Mouse (Mus musculus) gastrocnemius, postnatal 25 days (tissue): ENCODE data around the gene Scd4. TPM values are rescaled to one million over a fixed set of nuclear protein-coding genes. Genes with fewer than 3 reads are reported as not detected.

Source experiments
- DNase-seq: peaks from one replicate; pipeline ENCODE4 v3.0.0; 2022
- long read RNA-seq, 2 experiments: library from polyadenylated mRNA; stranded (forward); transcript quantifications; one replicate each; pipeline ENCODE4 v2.0.0; 2021
- total RNA-seq, 2 experiments: library from RNA; stranded (reverse); gene quantifications; 1 replicate in 1 of 2; 2 replicates in 1 of 2; pipeline ENCODE4 v1.2.3; 2021

The Scd4 gene
- under 1 TPM; 0.15 to 0.16 TPM for total RNA-seq
- long read RNA-seq, experiment 1, result 0 reads
- long read RNA-seq, experiment 2, result 0 reads

GRCm38 (mm10) chr19:44332833-44333623, at the start of gene Scd4:
Scd4 (plus strand) TSS chr19:44333092.
- no peak for DNase-seq

DNA sequence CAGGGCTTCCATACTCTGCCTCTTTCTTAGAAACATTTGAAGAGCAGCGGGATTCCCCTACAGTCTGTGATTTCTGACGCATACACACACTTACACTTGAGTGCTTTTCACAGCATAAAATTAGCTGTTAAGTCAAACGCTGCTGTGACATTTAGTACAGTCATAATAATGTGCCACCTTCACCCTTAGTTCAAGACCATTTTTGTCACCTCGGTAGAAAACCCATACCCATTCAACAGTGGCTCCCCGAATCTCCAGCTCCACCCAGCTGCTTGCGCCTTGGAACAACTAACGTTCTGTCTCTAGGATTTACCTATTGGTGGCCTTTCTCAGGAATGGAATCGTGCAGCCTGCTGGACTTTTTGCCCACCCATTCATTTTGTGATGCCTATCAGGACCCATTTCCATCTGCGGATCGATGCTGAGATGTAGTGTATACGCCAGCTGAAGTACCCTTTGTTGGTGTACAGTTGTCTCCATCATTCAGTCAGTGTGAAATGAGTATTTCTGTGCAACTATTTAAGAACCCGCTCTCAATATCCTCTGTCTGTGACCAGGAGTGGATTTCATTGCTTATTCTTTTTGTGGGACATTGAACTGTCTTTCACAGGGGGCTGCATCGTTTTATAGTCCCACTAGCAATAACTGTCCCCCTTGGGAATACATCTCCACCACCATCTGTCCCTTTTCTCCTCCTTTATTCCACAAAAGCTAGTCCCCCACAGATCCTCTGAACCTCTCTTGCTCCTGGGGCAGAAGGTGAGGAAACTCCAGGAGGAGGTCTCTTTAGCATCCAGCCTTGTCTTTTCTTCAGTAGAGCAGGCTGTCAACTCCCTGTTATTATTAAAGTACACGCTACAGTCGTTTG, 49.5 kb upstream of the Scd4 start:
- DNase-seq, result no peak

DNA sequence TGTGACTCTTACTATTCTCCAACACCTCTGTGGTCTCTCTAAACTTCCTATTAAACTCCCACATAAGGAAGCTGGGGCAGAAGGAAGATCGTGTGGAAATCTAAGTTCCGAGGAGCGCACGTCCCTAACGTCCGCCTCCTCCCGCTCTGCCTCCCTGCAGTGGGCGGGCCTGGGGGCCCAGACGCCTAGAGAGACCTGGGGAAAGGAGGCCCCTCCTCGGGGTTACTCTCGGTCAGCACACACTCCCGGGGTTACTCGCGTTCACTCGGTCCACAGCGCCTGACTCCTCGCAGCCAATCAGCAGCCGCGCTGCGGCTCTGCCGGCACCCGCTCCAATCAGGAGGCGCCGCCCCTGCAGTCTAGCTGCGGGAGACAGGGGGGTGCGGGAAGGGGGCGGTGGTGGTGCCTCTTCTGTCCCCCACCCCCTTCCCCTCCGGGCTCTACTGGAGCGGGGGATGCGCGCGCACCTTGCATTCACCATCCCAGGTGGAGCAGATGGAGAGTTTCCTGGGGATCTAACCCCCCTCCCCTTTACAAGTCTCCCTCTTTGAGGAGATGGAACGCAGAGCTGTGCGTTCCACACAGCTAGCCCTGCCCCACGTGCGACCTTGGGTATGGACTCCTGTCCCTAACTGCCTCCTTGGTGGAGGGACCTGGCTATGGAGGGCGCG, 48.7 kb upstream of the Scd4 start:
- DNase-seq, result peak; percentile 91

- DNase-seq, result no peak
Measured at GRCm38 (mm10) chr19:44284723-44285122, 48.2 kb upstream of the Scd4 start.

GRCm38 (mm10) chr19:44285554-44285953, 47.3 kb upstream of the Scd4 start:
- no peak for DNase-seq

- no peak for DNase-seq
Measured at GRCm38 (mm10) chr19:44286109-44286508, 46.8 kb upstream of the Scd4 start.

- DNase-seq, result no peak
Measured at GRCm38 (mm10) chr19:44287415-44288110, 45.3 kb upstream of the Scd4 start.

DNA sequence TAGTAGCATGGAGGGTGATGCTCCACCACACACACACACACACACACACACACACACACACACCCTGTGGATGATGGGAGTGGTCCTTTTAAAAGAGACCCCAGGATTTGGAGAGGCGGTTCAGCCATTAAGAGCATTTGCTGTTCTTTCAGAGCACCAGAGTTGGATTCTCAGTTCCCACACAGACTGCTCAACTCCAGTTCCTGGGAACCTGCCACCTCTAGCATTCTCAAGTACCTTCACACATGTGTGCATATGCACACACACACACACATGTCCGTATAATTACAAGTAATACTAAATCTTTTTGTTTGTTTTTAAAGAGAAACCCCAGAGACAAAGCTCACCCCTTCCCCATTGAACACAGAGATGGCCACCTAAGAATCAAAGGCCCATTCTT, 40.8 kb upstream of the Scd4 start:
- DNase-seq, result no peak

- no peak for DNase-seq
Measured at GRCm38 (mm10) chr19:44292483-44292882, 40.4 kb upstream of the Scd4 start.

GRCm38 (mm10) chr19:44292941-44293768, 39.7 kb upstream of the Scd4 start, which contains the start of gene Scd2:
Scd2 (plus strand) TSS chr19:44293674.
- DNase-seq, result no peak

DNA sequence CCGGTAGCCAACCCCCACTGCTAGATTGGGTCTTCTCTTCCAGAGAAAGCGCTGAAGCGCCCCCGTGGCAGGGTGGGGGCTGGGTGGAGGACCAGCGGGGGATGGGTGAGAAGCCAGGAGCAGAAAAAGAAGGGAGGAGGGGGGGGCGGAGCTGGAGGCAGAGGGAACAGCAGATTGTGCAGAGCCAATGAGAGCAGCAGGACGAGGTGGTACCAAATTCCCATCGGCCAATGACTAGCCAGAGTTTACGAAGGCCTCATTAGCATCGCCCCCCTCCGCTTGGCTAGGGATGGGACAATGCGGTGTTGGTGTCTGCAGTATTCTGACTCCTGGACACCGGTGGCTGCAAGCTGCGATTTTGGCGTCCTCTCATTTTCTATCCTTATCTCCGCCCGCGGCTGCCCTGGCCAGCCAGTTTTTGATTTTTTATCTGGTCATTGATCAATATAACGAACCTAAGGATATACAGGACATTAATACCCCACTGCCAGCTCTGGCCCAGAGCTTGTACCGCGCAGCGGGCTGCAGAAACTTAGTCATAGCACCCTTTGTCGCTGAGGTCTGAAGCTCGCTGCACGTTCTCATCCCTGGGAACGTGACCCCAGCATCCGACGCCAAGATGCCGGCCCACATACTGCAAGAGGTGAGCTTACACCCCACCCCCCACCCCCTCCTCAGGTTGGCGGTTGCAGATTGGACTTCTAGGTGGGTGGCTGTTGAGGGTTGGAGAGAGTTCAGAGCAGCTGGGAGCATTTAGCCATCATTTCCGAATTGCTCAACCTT, 38.9 kb upstream of the Scd4 start:
- DNase-seq, result peak; percentile 90

DNA sequence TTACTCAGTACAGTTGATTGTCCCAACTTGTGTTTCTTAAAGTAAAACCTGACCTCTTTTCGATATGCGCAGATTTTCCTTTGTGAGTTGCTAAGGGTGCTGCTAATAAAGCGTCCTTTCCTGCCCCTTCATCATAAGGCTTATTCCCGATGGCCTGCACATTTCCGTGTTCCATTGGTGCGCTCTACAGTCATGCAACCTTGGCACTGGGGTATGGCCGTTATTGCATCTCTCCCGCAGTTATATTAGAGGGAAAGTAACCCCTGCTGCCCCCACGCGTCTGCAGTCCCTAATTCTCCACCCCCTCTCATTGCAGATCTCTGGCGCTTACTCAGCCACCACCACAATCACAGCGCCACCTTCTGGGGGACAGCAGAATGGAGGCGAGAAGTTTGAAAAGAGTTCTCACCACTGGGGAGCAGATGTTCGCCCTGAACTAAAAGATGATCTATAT, 38.3 kb upstream of the Scd4 start:
- DNase-seq, result peak; percentile 71

GRCm38 (mm10) chr19:44295251-44295650, 37.6 kb upstream of the Scd4 start:
- DNase-seq, result no peak

DNA sequence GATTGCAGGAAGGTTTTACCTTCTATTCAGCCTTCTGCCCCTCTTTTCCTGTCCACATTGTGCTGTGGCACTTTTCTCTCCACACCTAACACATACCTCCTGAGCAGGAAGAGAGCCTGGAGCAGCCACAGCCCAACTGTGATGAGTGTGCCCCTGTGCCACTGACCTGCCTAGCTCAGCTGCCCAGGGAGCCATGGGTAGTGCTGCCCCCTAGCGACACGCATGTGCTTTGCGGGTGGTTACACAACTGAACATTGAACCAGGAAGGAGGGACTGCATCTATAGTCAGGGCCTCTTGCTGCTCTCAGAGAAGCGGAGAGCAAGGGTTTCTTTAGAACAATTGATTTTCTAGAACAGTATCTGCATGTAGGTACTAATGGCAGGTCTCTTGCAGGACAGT, 37.2 kb upstream of the Scd4 start:
- peak; percentile 77 for DNase-seq

DNA sequence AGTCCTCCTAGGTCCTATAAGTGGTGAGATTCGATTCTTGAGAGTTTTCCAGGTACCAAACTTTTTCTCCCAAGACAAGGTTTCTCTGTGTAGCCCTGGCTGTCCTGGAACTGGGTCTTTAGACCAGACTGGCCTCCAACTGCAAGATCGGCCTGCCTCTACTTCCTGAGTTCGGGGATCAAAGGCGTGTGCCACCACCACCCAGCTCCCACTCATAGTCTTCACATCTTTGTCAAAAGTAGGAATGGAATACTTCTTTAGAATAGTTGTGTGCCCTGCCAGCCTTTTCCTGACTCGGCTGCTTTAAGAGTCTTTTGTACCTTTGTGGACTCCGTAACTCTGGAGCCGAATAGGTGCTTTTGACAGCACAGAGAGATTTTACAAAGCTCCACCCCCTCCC, 36.7 kb upstream of the Scd4 start:
- no peak for DNase-seq

DNA sequence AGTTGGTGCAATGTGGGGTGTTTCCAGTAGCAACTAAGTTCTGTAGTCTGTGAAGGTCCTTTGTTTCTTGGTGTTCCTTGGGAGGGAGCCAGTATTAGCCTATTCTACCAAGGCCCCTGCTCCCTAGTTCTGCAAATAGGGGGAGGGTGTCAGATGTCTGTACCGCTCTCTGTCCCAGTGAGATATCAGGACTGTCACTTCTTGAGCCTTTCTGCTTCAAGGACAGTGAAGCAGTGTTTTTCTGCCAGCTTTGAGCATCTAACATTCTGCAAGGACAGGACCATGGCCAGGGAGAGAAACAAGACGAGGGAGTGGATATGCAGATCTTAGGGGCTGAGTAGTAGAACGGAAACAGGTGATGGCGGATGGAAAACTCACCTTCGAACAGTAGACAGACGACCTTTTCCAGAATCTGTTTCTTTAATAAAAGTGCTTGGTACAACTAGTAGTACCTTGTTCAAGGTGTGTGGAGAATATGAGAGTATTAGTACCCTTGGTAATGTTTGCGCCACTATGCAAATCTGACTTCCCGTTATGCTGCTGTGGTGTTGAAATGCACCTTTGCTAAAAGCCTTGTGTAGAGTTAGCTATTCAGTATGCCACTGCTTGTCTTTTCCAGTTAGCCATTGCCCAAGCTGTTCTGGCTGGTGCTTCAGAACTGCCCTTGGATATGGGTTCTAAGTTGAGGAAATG, 35.7 kb upstream of the Scd4 start:
- no peak for DNase-seq

GRCm38 (mm10) chr19:44297862-44298261, 35.0 kb upstream of the Scd4 start:
- DNase-seq, result no peak

DNA sequence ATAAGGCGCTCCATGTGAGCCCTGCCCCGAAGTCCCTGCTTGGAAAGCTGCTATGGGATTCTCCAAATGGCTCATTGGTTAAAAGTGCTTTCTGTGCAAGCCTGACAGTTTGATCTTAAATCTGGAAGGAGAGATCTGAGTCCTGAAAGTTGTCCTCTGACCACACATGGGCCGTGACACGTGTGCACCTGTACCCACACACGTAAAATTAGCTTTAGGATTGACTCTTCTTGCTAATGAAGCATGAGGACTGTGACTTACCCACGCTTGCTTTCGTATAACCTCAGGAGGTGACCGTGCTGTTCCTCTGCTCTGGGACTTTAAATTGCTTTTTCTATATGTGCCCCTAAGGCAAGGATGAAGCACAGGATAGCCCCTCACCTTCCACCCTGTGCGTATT, 33.8 kb upstream of the Scd4 start:
- no peak for DNase-seq

GRCm38 (mm10) chr19:44299902-44300301, 33.0 kb upstream of the Scd4 start:
- DNase-seq, result no peak

- DNase-seq, result no peak
Measured at GRCm38 (mm10) chr19:44300520-44300919, 32.4 kb upstream of the Scd4 start.
